Mouse (Mus musculus) lung, embryonic 16.5 days (tissue): Measurements from ENCODE around the gene Polr2h. TPM values are rescaled to one million over a fixed set of nuclear protein-coding genes. Genes with fewer than 3 reads are reported as not detected.
A peak's percentile ranks its signal among the peaks of the same experiment; 100 is the strongest.

Experiments used
- ATAC-seq: fragments of 200-750 bp; cut with Nextera tagmentation; 2 replicates; pipeline ENCODE4 v1.8.0; 2017; ENCODE audit warnings: low read depth, mild to moderate bottlenecking, moderate library complexity
- H3K27ac ChIP-seq: fragments of 300-500 bp; sonication (generic); 2 replicates; pipeline ENCODE4 v1.5.1; 2014; ENCODE audit warnings: mild to moderate bottlenecking, control low read depth, low read length
- H3K27me3 ChIP-seq: fragments of 300-500 bp; sonication (generic); 2 replicates; pipeline ENCODE4 v1.6.1; 2014; ENCODE audit warnings: low read depth, low read length, mixed read lengths; ENCODE audit not compliant: control insufficient read depth, insufficient read depth
- H3K36me3 ChIP-seq: fragments of 300-500 bp; sonication (generic); 2 replicates; pipeline ENCODE4 v1.6.1; 2014; ENCODE audit warnings: low read length; ENCODE audit not compliant: control insufficient read depth, insufficient read depth
- H3K4me1 ChIP-seq: fragments of 300-500 bp; sonication (generic); replicated peaks from 2 replicates; pipeline ENCODE4 v1.6.1; 2014; ENCODE audit warnings: low read length, mixed read lengths; ENCODE audit not compliant: control insufficient read depth, insufficient read depth
- H3K4me2 ChIP-seq: fragments of 300-500 bp; sonication (generic); 2 replicates; pipeline ENCODE4 v1.6.1; 2014; ENCODE audit warnings: low read depth, low read length, control low read depth
- H3K4me3 ChIP-seq: fragments of 300-500 bp; sonication (generic); 2 replicates; pipeline ENCODE4 v1.5.1; 2014; ENCODE audit warnings: mild to moderate bottlenecking, low read length, control low read depth
- H3K9ac ChIP-seq: fragments of 300-500 bp; sonication (generic); 2 replicates; pipeline ENCODE4 v1.6.1; 2014; ENCODE audit warnings: low read length, control low read depth
- H3K9me3 ChIP-seq: fragments of 300-500 bp; sonication (generic); 2 replicates; pipeline ENCODE4 v1.6.1; 2016; ENCODE audit warnings: low read length; ENCODE audit not compliant: control insufficient read depth
- WGBS: fragments of 180-500 bp; shearing (Covaris S2); extraction: QIAGEN DNeasy Blood & Tissue Kit; methylation state at CpG from one replicate; pipeline ENCODE4 v1.1.7; 2014; 5-methylcytosine and 5-hydroxymethylcytosine counted together
- polyA plus RNA-seq: library from polyadenylated mRNA; unstranded; fragments of >200 nt; fragmentation: Nextera tagmentation; extraction: Ambion mirVana; gene quantifications from 2 replicates; pipeline ENCODE4 v1.2.1, GENCODE M21; 2015

Polr2h gene
- polyA plus RNA-seq, 1 experiment from 2014 or later: 74.3 TPM

DNA sequence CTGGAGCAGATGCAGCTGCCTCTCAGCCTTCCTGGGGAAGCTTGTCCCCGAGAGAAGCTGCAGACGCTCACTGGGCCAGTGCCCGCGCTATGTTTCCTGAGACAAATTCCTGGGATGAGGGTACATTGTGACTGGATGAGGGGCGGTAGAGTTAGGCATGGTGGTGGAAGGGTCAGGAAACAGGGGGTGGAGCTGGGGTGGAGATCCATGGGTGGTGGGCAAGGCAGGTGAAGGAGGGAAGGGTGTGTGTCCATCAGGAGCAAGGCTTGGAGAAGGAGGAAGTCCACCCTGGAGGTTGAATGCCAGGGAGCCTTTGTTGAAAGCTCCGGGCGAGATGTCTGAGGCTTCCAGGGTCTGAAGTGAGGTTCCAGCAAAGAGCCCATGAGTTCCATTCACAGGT, 7.9 kb downstream of the Polr2h start:
- Histone ChIP-seq H3K36me3 (peaks cover 5% of the 10 kb centered on the region; the same call in 1 of the 2 replicates), H3K27ac (no peak overlapping the region), H3K9ac (no peak overlapping the region), H3K4me3 (no peak overlapping the region), H3K4me2 (no peak overlapping the region), H3K9me3 (no peaks in the 10 kb centered on the region), H3K4me1 (no peaks in the 10 kb centered on the region), H3K27me3 (no peaks in the 10 kb centered on the region)
- WGBS: 82% methylated on average over 7 of the region's 7 CpGs
- no peak for ATAC-seq

DNA sequence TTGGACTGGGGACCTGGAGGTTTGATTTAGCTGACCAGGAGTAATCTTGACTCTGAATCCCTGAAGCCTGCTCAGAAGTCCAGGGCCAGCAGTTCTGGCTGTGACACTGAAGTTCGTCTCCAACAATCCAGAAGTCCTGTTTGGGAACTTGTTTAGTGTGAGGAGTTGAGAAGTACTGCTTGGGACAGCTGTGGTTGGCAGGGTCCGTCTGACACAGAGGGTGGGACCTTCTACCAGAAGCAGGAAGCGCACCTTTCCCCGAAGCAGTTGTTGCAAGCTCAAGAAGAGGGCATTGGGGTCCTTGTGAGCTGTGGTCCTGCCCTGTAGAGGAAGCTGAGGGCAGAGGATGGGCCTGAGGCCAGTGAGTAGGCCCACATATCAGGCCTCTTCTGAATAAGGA, 8.3 kb downstream of the Polr2h start:
- Histone ChIP-seq H3K4me1 (no peaks in the 10 kb centered on the region), H3K27me3 (no peaks in the 10 kb centered on the region), H3K36me3 (peaks cover 5% of the 10 kb centered on the region; the same call in 1 of the 2 replicates), H3K9me3 (no peaks in the 10 kb centered on the region), H3K4me3 (no peak overlapping the region), H3K4me2 (no peak overlapping the region), H3K27ac (no peak overlapping the region), H3K9ac (no peak overlapping the region)
- WGBS: 69% methylated on average over 4 of the region's 4 CpGs
- no peak for ATAC-seq

DNA sequence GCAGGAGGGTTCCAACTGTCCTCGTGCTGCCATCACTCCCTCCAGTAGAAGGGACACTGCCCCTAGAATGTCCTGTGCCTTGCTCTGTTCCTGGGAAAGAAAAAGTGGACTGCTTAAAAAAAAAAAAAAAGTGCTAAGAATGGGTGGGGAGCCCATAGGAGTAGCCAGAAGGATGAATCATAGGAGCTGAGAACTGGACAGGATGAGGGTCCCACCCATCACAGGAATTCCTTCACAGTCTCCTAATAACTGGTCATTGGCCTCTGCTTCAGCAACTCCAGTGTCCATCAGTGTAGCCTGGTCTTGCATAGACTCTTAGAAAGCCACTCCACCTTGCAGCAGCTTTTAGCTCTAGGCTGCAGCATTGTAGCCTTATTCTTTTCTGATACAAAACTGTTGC, 8.9 kb downstream of the Polr2h start:
- Histone ChIP-seq H3K36me3 (peaks cover 5% of the 10 kb centered on the region; the same call in 1 of the 2 replicates), H3K9me3 (no peaks in the 10 kb centered on the region), H3K4me1 (no peaks in the 10 kb centered on the region), H3K4me2 (no peak overlapping the region), H3K9ac (no peak overlapping the region), H3K27ac (no peak overlapping the region), H3K4me3 (no peak overlapping the region), H3K27me3 (no peaks in the 10 kb centered on the region)
- WGBS: 50% methylated on average over 1 of the region's 1 CpGs
- no peak for ATAC-seq

DNA sequence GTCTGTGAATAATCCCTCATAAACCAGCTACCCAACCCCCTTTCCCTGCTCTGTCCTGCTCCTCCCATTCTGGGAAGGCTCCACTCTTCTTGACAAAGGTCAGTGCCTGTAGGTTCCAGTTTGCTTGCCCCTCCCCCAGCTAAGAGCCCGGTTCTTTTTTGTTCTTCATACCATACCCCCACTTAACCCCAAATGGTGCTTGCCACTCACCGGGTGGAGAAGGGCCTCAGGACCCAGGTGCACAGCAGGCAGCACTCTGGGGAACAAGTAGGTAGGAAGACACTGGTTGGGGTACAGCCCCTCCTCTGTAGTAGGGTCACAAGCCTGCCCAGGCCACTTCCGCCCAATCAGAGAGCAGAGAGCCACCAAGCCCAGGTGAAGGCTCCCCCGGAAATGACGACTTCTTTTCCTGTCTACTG, 12.8 kb downstream of the Polr2h start:
- WGBS: 30% methylated on average over 5 of the region's 5 CpGs
- peaks cover 11% of the 10 kb centered on the region for H3K4me1 ChIP-seq
- H3K4me3 ChIP-seq: no peak overlapping the region
- no peak for ATAC-seq
- peaks cover 18% of the 10 kb centered on the region for H3K27me3 ChIP-seq
- H3K9ac ChIP-seq: no peak overlapping the region
- no peak overlapping the region for H3K4me2 ChIP-seq
- H3K36me3 ChIP-seq: no peaks in the 10 kb centered on the region
- H3K9me3 ChIP-seq: no peaks in the 10 kb centered on the region
- H3K27ac ChIP-seq: no peak overlapping the region

DNA sequence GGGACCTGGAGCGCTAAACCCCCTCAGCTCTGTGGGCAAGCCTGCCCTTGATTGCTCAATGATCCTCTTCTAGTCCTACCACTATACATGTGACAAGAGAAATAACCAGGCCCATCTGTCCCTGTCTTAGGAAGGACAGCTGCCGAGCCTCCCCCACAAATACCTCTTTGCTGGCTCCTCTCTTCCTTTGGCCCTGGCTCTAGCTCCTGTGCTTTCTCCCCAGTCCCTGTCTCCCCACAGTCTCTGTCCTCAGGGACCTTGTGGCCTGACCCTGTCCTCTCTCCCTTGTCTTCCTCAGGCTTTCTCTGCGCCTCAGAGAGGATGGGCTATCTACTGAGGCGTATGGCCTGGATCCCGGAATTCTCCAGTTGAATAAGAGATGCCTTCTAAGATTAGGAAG, 14.2 kb downstream of the Polr2h start:
- Histone ChIP-seq H3K9me3 (no peaks in the 10 kb centered on the region), H3K27me3 (peaks cover 24% of the 10 kb centered on the region), H3K4me1 (peaks cover 11% of the 10 kb centered on the region), H3K27ac (no peak overlapping the region), H3K9ac (no peak overlapping the region), H3K4me2 (no peak overlapping the region), H3K4me3 (no peak overlapping the region), H3K36me3 (no peaks in the 10 kb centered on the region)
- no peak for ATAC-seq
- WGBS: 58% methylated on average over 5 of the region's 5 CpGs

DNA sequence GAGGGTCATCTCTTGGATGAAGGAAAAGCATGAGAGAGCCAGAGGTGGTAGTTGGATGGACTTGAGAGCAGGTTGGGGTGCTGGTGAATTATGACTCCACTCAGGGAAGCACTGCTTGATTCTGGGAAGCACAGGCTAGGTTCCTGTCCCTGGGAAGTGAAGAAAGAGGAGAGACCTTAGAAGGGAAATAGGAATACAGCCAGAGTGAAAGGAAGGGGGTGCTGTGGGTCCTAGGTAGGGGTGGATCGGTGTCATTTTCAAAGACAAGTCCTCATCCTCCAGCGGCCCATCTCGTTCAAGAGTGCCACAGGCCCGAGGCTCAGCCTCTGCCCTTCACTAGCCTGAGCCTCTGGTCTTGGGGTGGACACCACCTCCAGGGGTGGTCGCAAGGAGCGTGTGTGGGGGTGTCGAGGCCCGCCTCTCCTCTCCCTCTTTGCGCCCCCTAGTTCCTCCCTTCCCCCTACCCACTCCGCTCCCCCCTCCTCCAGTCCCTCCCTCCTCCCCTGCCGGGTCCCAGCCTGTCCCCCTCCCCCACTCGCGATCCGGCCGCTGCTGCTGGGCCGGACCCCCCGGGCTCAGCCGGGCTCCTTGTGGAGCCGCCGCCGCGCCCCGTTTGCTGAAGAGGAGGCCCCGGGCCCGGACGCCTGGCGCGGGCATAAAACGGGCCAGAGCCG, 14.9 kb downstream of the Polr2h start:
- Histone ChIP-seq H3K4me2 (peak overlapping the region; percentile 99), H3K27me3 (peaks cover 24% of the 10 kb centered on the region), H3K4me1 (peaks cover 11% of the 10 kb centered on the region), H3K9me3 (no peaks in the 10 kb centered on the region), H3K9ac (peak overlapping the region; percentile 79), H3K4me3 (peak overlapping the region; percentile 56), H3K36me3 (no peaks in the 10 kb centered on the region), H3K27ac (peak overlapping the region; percentile 11; the same call in 1 of the 2 replicates)
- peak; percentile 41 for ATAC-seq
- WGBS: 1% methylated on average over 21 of the region's 30 CpGs

DNA sequence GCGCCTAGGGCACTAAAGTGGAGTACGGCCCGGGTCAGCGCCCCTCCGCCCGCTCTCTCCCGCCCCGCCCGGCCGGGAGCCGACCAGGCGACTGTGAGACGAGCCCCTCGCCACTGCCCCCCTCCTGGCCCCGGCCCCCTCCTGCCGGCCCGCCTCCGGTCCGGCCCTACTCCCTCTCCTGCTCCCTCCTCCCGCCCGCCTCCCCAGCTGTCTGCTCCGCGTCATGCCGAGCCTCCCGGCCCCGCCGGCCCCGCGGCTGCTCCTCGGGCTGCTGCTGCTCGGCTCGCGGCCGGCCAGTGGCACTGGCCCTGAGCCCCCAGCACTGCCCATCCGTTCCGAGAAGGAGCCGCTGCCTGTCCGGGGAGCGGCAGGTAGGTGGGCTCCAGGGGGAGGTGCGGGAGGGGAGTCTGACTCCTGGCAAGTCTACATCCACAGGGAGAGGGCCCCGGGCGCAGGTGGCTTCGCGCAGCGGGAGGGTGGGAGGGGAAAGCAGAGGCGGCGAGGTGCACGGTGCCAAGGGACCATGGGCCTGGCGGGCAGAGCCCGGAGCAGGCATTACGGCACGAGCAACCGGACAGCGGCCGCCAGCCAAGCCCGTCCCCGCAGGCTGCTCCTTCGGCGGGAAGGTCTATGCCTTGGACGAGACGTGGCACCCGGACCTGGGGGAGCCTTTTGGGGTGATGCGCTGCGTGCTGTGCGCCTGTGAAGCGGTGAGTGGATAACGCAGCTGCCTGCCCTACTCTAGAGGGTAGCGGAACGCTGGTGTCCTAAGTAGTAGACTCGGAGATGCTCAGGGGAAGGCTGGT, 15.7 kb downstream of the Polr2h start, which contains the start of gene Chrd:
Gene Chrd, plus strand, starts transcription at position 203 of the 806 bp plus-strand sequence.
- Histone ChIP-seq H3K9me3 (no peaks in the 10 kb centered on the region), H3K36me3 (no peaks in the 10 kb centered on the region), H3K4me3 (peak within 1 kb of the TSS; percentile 56), H3K4me1 (peaks cover 11% of the 10 kb centered on the region), H3K27ac (peak within 1 kb of the TSS; percentile 11; the same call in 1 of the 2 replicates), H3K4me2 (peak within 1 kb of the TSS; percentile 99), H3K27me3 (peaks cover 24% of the 10 kb centered on the region), H3K9ac (peak within 1 kb of the TSS; percentile 79)
- under 1% methylated on average over 54 of the region's 70 CpGs for WGBS
- peak; percentile 91 for ATAC-seq

DNA sequence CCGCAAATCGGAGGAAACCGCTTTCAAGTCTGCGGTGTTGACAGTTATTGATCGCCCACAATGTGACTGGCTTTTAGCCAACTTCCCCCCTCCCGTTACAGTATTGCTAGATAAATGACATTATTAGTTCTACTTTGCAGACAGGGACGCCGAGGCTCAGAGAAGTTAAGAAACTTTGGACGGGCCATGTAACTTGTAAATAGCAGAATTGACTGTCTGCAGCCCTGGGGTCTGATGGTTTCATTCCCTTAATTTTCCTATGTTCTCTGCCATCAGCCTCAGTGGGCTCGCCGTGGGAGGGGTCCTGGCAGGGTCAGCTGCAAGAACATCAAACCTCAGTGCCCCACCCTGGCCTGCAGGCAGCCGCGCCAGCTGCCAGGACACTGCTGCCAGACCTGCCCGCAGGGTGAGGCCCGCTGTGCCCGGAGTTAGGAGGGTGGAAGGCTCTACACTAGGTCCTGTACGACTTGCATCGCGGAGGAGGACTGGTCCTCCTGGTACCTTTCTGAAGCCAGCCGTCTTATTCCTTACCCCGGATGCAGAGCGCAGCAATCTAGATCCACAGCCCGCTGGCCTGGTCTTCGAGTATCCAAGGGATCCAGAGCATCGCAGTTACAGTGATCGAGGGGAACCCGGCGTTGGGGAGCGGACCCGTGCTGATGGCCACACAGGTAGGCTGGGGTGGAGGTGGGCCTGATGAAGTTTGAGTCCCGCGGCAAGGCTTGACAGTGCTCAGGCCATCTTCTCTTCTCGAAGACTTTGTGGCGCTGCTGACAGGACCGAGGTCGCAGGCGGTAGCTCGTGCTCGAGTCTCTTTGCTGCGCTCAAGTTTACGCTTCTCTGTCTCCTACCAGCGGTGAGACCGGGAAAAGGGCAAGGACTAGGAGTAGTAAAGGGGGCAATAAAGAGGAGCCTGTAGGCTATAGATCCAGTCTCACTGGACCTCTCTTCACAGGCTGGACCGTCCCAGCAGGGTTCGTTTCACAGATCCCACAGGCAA, 16.6 kb downstream of the Polr2h start, which contains the start of gene Thpo:
Gene Thpo, minus strand, starts transcription at position 781 of the 1,000 bp plus-strand sequence.
- no peak within 1 kb of the TSS for H3K27ac ChIP-seq
- peak within 1 kb of the TSS; percentile 99 for H3K4me2 ChIP-seq
- peak within 1 kb of the TSS; percentile 79 for H3K9ac ChIP-seq
- peaks cover 24% of the 10 kb centered on the region for H3K27me3 ChIP-seq
- WGBS: 5% methylated on average over 45 of the region's 45 CpGs
- H3K4me3 ChIP-seq: peak within 1 kb of the TSS; percentile 56
- H3K9me3 ChIP-seq: no peaks in the 10 kb centered on the region
- ATAC-seq: no peak
- H3K36me3 ChIP-seq: no peaks in the 10 kb centered on the region
- H3K4me1 ChIP-seq: peaks cover 11% of the 10 kb centered on the region
